ENCODE assay signal across 20 mouse cellular contexts in genomic region chr11:72104223-72104622, GRCm38 (mm10). TPM values are rescaled to one million over a fixed set of nuclear protein-coding genes. Genes with fewer than 3 reads are reported as not detected.
DNase-seq lines count a peak whose midpoint lies in the region; ATAC-seq and TF ChIP-seq lines count a peak whose summit lies in the region.
"Had no signal": no experiment of that assay in that cellular context is flagged by ENCODE, and none has a peak within 500 bp of the region (broad histone marks: within the 10 kb centered on the region; RNA-seq: fewer than 3 reads in every experiment).

No protein-coding gene starts in this region.

- 0 out of 2 replicates have a peak overlapping the region, but pooled peaks have one; percentile 40 for H3K9ac ChIP-seq in forebrain, embryonic 13.5 days
- H3K9ac ChIP-seq in hindbrain, embryonic 13.5 days: 0 out of 2 replicates have a peak overlapping the region, but pooled peaks have one; percentile 19
- H3K9ac ChIP-seq in neural tube, embryonic 13.5 days: 0 out of 2 replicates have a peak overlapping the region, but pooled peaks have one; percentile 12
- H3K9ac ChIP-seq: heart, embryonic 12.5 days; stomach, embryonic 15.5 days had no signal

- no peak for ATAC-seq in forebrain, embryonic 13.5 days
- no peak for ATAC-seq in hindbrain, embryonic 13.5 days (ENCODE audit: low FRiP score)
- ATAC-seq in neural tube, embryonic 13.5 days (ENCODE audit: low read depth): no peak

- no peaks in the 10 kb centered on the region for H3K36me3 ChIP-seq in forebrain, embryonic 13.5 days (ENCODE audit: poor library complexity, severe bottlenecking)
- H3K36me3 ChIP-seq in hindbrain, embryonic 13.5 days: no peaks in the 10 kb centered on the region
- H3K36me3 ChIP-seq in neural tube, embryonic 13.5 days: no peaks in the 10 kb centered on the region
- H3K36me3 ChIP-seq: heart, embryonic 12.5 days; stomach, embryonic 15.5 days had no signal

- H3K4me3 ChIP-seq in layer of hippocampus, adult 2 months: no peak overlapping the region
- no peak overlapping the region for H3K4me3 ChIP-seq in forebrain, embryonic 13.5 days
- no peak overlapping the region for H3K4me3 ChIP-seq in hindbrain, embryonic 13.5 days
- no peak overlapping the region for H3K4me3 ChIP-seq in neural tube, embryonic 13.5 days
- H3K4me3 ChIP-seq: heart, embryonic 12.5 days; myocyte; stomach, embryonic 15.5 days had no signal

- no peak for TF ChIP-seq CTCF in layer of hippocampus, adult 2 months (conservative IDR thresholded peaks at IDR 0.05)

- no peaks in the 10 kb centered on the region for H3K27me3 ChIP-seq in forebrain, embryonic 13.5 days
- no peaks in the 10 kb centered on the region for H3K27me3 ChIP-seq in hindbrain, embryonic 13.5 days
- no peaks in the 10 kb centered on the region for H3K27me3 ChIP-seq in neural tube, embryonic 13.5 days
- H3K27me3 ChIP-seq: heart, embryonic 12.5 days; stomach, embryonic 15.5 days had no signal

- no peak for DNase-seq in layer of hippocampus, adult 2 months (ENCODE audit: low spot score in 2 of 2)
- DNase-seq in layer of hippocampus, adult 9-11 months: no peak
- no peak for DNase-seq in right cerebral cortex, adult 18-20 months
- no peak for DNase-seq in heart, postnatal 25 days (ENCODE audit: low spot score)
- DNase-seq: adrenal gland, postnatal 14 days; gastrocnemius, postnatal 25 days; kidney, adult 8-10 months; kidney, postnatal 36 days; left cerebral cortex, postnatal 4 days; thymus, postnatal 14 days had no signal

- no peaks in the 10 kb centered on the region for H3K9me3 ChIP-seq in forebrain, embryonic 13.5 days (replicated peaks)
- no peaks in the 10 kb centered on the region for H3K9me3 ChIP-seq in hindbrain, embryonic 13.5 days
- no peaks in the 10 kb centered on the region; the same call in 1 of the 2 replicates for H3K9me3 ChIP-seq in neural tube, embryonic 13.5 days
- H3K9me3 ChIP-seq: stomach, embryonic 15.5 days had no signal

- peak overlapping the region; percentile 39 for H3K4me2 ChIP-seq in forebrain, embryonic 13.5 days
- no peak overlapping the region for H3K4me2 ChIP-seq in hindbrain, embryonic 13.5 days
- H3K4me2 ChIP-seq in neural tube, embryonic 13.5 days: no peak overlapping the region
- H3K4me2 ChIP-seq: heart, embryonic 12.5 days; liver, embryonic 11.5 days; stomach, embryonic 15.5 days had no signal

- WGBS in forebrain, embryonic 13.5 days: 43% methylated on average over 8 of the region's 8 CpGs
- 69% methylated on average over 8 of the region's 8 CpGs for WGBS in hindbrain, embryonic 13.5 days
- 78% methylated on average over 8 of the region's 8 CpGs for WGBS in neural tube, embryonic 13.5 days

- H3K27ac ChIP-seq in layer of hippocampus, adult 2 months: peak overlapping the region; percentile 11; the same call in 1 of the 2 replicates
- peak overlapping the region; percentile 83 for H3K27ac ChIP-seq in forebrain, embryonic 13.5 days
- H3K27ac ChIP-seq in hindbrain, embryonic 13.5 days: peak overlapping the region; percentile 69
- H3K27ac ChIP-seq in neural tube, embryonic 13.5 days (replicated peaks): peak overlapping the region; percentile 80
- H3K27ac ChIP-seq: stomach, embryonic 15.5 days had no signal

- intact Hi-C loops in heart, postnatal 25 days (cut with DNase I): no loop called here

- H3K4me1 ChIP-seq in forebrain, embryonic 13.5 days: peaks cover 22% of the 10 kb centered on the region
- H3K4me1 ChIP-seq in hindbrain, embryonic 13.5 days (replicated peaks): peaks cover 7% of the 10 kb centered on the region; the same call in 1 of the 2 replicates
- H3K4me1 ChIP-seq in neural tube, embryonic 13.5 days (replicated peaks): peaks cover 13% of the 10 kb centered on the region
- H3K4me1 ChIP-seq: heart, embryonic 12.5 days; stomach, embryonic 15.5 days had no signal

RNA-seq across cellular contexts. Expression of gene Pitpnm3, which starts 31.4 kb away (rescaled TPM):
- total RNA-seq in layer of hippocampus, adult 2 months (2021): 10 to 100 TPM; 29.3 to 30.0 TPM
- polyA plus RNA-seq in forebrain, embryonic 13.5 days (2015; fragmentation: Nextera tagmentation; extraction: Ambion mirVana): 0.63 and 0.65 TPM in 2 replicates
- 1.9 and 2.0 TPM in 2 replicates for polyA plus RNA-seq in hindbrain, embryonic 13.5 days (2015; fragmentation: Nextera tagmentation; extraction: Ambion mirVana)
- polyA plus RNA-seq in neural tube, embryonic 13.5 days (2015; fragmentation: Nextera tagmentation; extraction: Ambion mirVana): 1.8 and 2.1 TPM in 2 replicates
- total RNA-seq in heart, postnatal 25 days (2021): 1 to 10 TPM; 1.6 to 1.8 TPM
- total RNA-seq: hematopoietic stem cell, adult 5-6 weeks; megakaryocyte progenitor cell, adult 5-6 weeks; MEL had no signal

Comparison
In these comparisons a context has a peak if more than half of its experiments do, and no peak if none do; other contexts are left out.
1. H3K27ac ChIP-seq: peak in every context shown above with its lines; median percentile 83 in forebrain, embryonic 13.5 days; 80 in neural tube, embryonic 13.5 days; 69 in hindbrain, embryonic 13.5 days; 11 in layer of hippocampus, adult 2 months.